Mouse (Mus musculus) brain, embryonic 14.5 days (tissue): ENCODE results near the gene Icam1.

ENCODE experiments used
- CTCF ChIP-seq: fragments of 200-500 bp; IDR thresholded peaks from 2 replicates; pipeline ENCODE4 v1.5.1; 2012; ENCODE audit warnings: inconsistent platforms, mild to moderate bottlenecking, moderate library complexity, borderline replicate concordance; ENCODE audit not compliant: insufficient read depth, insufficient read length; ENCODE audit errors: extremely low read depth
- POLR2A ChIP-seq: fragments of 200-500 bp; IDR thresholded peaks from 2 replicates; pipeline ENCODE4 v1.6.1; 2012; ENCODE audit warnings: mild to moderate bottlenecking, inconsistent platforms, borderline replicate concordance; ENCODE audit not compliant: poor library complexity, insufficient read depth, insufficient read length, severe bottlenecking; ENCODE audit errors: extremely low read depth

- TF ChIP-seq CTCF (no peak), POLR2A (no peak)
Observed at GRCm38 (mm10) chr9:20979181-20979580, 36.6 kb upstream of the Icam1 start.
